Mouse (Mus musculus) bone marrow, adult 2 months (tissue): ENCODE measurements around the gene Copg1. TPM values are rescaled to one million over a fixed set of nuclear protein-coding genes. Genes with fewer than 3 reads are reported as not detected.

ENCODE experiments used
- H3K27ac ChIP-seq: fragments of 200-500 bp; 2 replicates; pipeline ENCODE4 v1.5.1; 2012; ENCODE audit warnings: low read depth, mild to moderate bottlenecking, control low read depth, inconsistent platforms, low read length; ENCODE audit not compliant: control insufficient read depth, poor library complexity, insufficient read depth
- H3K4me1 ChIP-seq: fragments of 200-500 bp; 2 replicates; pipeline ENCODE4 v1.6.1; 2011; ENCODE audit warnings: low read length; ENCODE audit not compliant: control insufficient read depth, insufficient read depth
- H3K4me3 ChIP-seq: fragments of 200-500 bp; replicated peaks from 2 replicates; pipeline ENCODE3; 2011; ENCODE audit warnings: mild to moderate bottlenecking, low read depth, low read length, control low read depth; ENCODE audit not compliant: control insufficient read depth
- CTCF ChIP-seq: fragments of 200-500 bp; IDR thresholded peaks from 2 replicates; pipeline ENCODE4 v1.5.1; 2011; ENCODE audit warnings: low read length, control low read depth; ENCODE audit not compliant: control insufficient read depth, insufficient read depth
- POLR2A ChIP-seq: fragments of 200-500 bp; IDR thresholded peaks from 2 replicates; pipeline ENCODE4 v1.6.1; 2011; ENCODE audit warnings: low read depth, mild to moderate bottlenecking, control low read depth, low read length, borderline replicate concordance; ENCODE audit not compliant: control insufficient read depth
- WGBS: fragments of 180-500 bp; shearing (Covaris S2); methylation state at CpG from one replicate; pipeline ENCODE4 v1.1.7; 2018; 5-methylcytosine and 5-hydroxymethylcytosine counted together
- polyA plus RNA-seq: library from polyadenylated mRNA; stranded (reverse); fragments of >200 nt; gene quantifications from 2 replicates; pipeline ENCODE4 v1.2.4, GENCODE M21; 2011; ENCODE audit warnings: low replicate concordance; ENCODE audit not compliant: missing spikeins, insufficient read depth, insufficient read length

Copg1 gene
- polyA plus RNA-seq, 1 experiment, result 63.6 TPM

DNA sequence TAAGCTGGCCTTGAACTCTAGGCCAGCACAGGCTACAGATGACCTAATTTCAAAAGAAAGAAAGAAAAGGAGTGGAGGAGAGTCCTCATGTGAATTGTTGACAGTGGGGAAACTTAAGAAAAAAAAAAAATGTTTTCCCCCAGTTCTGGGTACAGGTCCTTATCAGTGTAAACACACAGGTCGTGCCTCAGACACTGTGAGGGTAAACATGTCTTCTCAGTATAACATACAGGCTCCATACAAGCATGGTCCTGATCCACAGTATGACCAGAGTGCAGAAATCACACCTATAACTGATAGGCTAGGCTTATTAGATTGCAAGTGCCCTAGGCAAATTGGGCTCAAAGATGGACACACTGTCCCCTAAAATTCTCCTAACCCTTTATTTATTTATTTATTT, 17.2 kb upstream of the Copg1 start:
- H3K27ac ChIP-seq, result no peak overlapping the region

GRCm38 (mm10) chr6:87871240-87871639, 16.4 kb upstream of the Copg1 start:
- Histone ChIP-seq H3K4me1 (peaks cover 2% of the 10 kb centered on the region), H3K4me3 (no peak overlapping the region), H3K27ac (no peak overlapping the region)
- WGBS, result 86% methylated on average over 7 of the region's 7 CpGs
- TF ChIP-seq POLR2A, result no peak
- TF ChIP-seq CTCF, result no peak

More for the DNA sequence above, 17.2 kb upstream of the Copg1 start:
- 56% methylated on average over 1 of the region's 1 CpGs for WGBS
- no peak overlapping the region for H3K4me3 ChIP-seq
- TF ChIP-seq POLR2A (no peak), CTCF (no peak)
- H3K4me1 ChIP-seq, result no peaks in the 10 kb centered on the region

- Histone ChIP-seq H3K27ac (no peak overlapping the region), H3K4me1 (peaks cover 4% of the 10 kb centered on the region), H3K4me3 (no peak overlapping the region)
- TF ChIP-seq CTCF (no peak), POLR2A (no peak)
- 19% methylated on average over 1 of the region's 1 CpGs for WGBS
These were observed 14.5 kb upstream of the Copg1 start for GRCm38 (mm10) chr6:87873104-87873503.

GRCm38 (mm10) chr6:87873963-87874362, 13.7 kb upstream of the Copg1 start:
- WGBS, result 81% methylated on average over 2 of the region's 2 CpGs
- peaks cover 4% of the 10 kb centered on the region for H3K4me1 ChIP-seq
- no peak for TF ChIP-seq POLR2A
- TF ChIP-seq CTCF, result no peak
- no peak overlapping the region for H3K4me3 ChIP-seq
- no peak overlapping the region for H3K27ac ChIP-seq

DNA sequence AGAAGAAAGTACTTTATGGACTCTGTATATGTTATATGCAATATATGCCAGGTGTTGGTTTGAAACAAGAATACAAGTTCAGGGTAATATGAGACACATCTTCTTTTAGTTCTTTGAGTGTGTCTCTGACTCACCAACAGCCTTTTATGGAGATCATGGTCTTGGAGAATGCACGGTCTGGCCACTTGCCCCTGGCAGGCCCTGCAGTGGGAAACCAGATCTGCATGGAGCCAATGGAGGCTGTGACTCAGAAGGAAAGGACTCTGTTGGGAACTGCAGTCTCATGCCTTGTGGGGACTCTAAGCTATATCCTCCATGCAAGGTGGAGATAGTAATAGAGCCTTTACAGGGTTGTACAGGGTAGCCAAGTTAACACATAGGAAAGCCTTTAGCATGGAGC, 12.5 kb upstream of the Copg1 start:
- TF ChIP-seq POLR2A (no peak), CTCF (no peak)
- 78% methylated on average over 1 of the region's 1 CpGs for WGBS
- Histone ChIP-seq H3K4me1 (peaks cover 4% of the 10 kb centered on the region), H3K4me3 (no peak overlapping the region), H3K27ac (no peak overlapping the region)

GRCm38 (mm10) chr6:87875562-87875961, 12.1 kb upstream of the Copg1 start:
- no peak for TF ChIP-seq POLR2A
- TF ChIP-seq CTCF, result no peak
- Histone ChIP-seq H3K4me3 (no peak overlapping the region), H3K27ac (no peak overlapping the region), H3K4me1 (peaks cover 4% of the 10 kb centered on the region)
- 65% methylated on average over 7 of the region's 7 CpGs for WGBS

- peak overlapping the region; percentile 38 for H3K27ac ChIP-seq
- no peak for TF ChIP-seq CTCF
- no peak for TF ChIP-seq POLR2A
- WGBS, result 50% methylated on average over 13 of the region's 13 CpGs
- H3K4me1 ChIP-seq, result peaks cover 4% of the 10 kb centered on the region
- peak overlapping the region; percentile 15 for H3K4me3 ChIP-seq
These were observed 11.5 kb upstream of the Copg1 start for GRCm38 (mm10) chr6:87876068-87876643.

DNA sequence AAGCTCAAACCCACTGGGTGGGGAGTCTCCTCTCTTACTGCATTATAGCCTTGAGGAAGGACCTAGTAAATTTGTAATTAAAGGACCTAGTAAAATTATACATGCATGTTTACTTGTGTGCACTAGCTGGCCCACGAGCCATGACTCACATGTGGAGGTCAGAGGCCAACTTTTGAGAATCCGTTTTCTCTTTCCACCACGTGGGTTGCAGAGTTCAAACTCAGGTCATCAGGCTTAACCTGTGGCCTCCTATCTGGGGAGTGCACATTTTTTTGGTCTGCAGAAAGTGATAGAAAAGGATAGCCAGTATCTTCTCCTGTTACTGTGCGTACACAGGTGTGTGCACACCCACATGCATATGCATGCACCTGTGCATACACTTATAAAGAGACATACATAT, 8.6 kb upstream of the Copg1 start:
- WGBS, result 45% methylated on average over 4 of the region's 4 CpGs
- no peak overlapping the region for H3K4me3 ChIP-seq
- H3K27ac ChIP-seq, result no peak overlapping the region
- no peak for TF ChIP-seq CTCF
- no peak for TF ChIP-seq POLR2A
- H3K4me1 ChIP-seq, result peaks cover 4% of the 10 kb centered on the region

DNA sequence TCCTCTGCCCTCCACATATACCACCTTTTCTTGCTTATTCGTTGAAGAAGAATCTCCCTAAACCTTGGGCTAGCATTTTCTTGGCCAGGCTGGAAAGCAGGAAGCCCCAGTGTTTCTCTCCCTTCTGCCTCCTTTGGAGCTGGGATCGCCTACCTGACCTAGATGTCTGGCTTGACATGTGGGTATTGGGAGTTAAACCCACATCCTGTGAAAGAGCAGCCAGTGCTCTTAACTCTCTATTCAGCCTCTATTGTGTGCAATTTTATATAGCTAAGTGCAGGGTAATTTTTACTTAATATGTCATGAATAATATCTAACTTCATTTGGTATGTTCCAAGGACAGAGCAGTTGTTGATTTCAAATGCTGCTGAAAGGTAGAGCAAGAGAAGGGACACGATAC, 8.0 kb upstream of the Copg1 start:
- no peak overlapping the region for H3K4me3 ChIP-seq
- no peak overlapping the region for H3K27ac ChIP-seq
- H3K4me1 ChIP-seq, result peaks cover 4% of the 10 kb centered on the region
- 47% methylated on average over 3 of the region's 3 CpGs for WGBS
- TF ChIP-seq POLR2A (no peak), CTCF (no peak)
